Mouse (Mus musculus) left cerebral cortex, adult 2 months (tissue): Measurements from ENCODE around the gene Galntl6. TPM values are rescaled to one million over a fixed set of nuclear protein-coding genes. Genes with fewer than 3 reads are reported as not detected.

Experiments used
- DNase-seq, 2 experiments: peaks; one replicate each; pipeline ENCODE4 v3.0.0; 2021 to 2022; ENCODE audit warnings: low spot score in 2 of 2, mixed read lengths in 1 of 2; ENCODE audit errors: extremely low spot score in 1 of 2
- H3K27ac ChIP-seq: fragments of 200-600 bp; 2 replicates; pipeline ENCODE4 v1.8.1; 2022
- H3K4me3 ChIP-seq: fragments of 200-600 bp; 2 replicates; pipeline ENCODE4 v1.8.1; 2022
- CTCF ChIP-seq: fragments of 200-600 bp; IDR thresholded peaks from 2 replicates; pipeline ENCODE4 v1.8.1; 2022; ENCODE audit warnings: antibody characterized with exemption, mild to moderate bottlenecking, moderate library complexity
- intact Hi-C: fragments of 180-260 bp; cut with DNase I; formaldehyde crosslinking; loops from one replicate; pipeline ENCODE4 v1.15.1; 2025
- total RNA-seq, 2 experiments: library from RNA; stranded (reverse); gene quantifications; 2 replicates each; pipeline ENCODE4 v1.2.3; 2021

Gene Galntl6
- total RNA-seq, 2 experiments from 2014 or later, result 25.7 to 28.0 TPM

DNA sequence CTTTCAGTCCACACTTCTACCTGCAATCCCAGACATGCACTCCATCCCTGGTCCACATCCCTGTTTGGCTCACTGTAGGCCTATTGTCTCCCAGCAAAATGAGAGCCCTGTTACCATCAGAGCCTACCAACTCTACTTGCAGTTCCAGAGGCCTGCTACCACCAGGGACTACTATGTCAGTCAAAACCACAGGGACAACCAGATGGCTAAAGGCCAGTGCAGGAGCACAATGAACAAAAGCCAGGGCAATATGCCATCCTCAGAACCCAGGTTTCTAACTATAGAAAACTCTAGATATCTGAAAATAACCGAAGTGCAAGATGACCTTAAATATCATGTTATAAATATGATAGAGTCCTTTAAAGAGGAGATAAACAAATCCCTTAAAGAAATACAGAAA lies 683.7 kb downstream of the Galntl6 start:
- intact Hi-C loops, result no loop called here
- TF ChIP-seq CTCF, result no peak
- H3K4me3 ChIP-seq, result no peak overlapping the region
- no peak for DNase-seq
- H3K27ac ChIP-seq, result no peak overlapping the region

DNA sequence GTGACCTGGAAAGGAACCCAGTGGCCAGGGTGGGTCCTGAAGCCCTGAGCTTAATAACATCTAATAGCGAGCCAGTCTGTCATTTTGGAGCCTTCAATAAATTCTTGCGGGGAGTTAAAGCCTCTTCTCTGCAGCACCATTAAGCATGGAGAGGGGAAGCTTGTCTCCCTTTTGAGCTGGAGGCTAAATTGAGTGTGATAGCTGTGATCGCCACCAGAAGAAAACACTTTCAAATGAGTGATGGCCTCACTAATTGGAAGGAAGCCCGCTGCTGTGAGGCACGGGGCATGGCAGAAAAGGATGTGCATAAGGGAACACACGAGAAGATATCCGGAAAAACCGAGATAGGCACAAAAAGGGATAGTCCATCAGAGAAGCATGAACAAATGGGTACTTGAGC lies 694.6 kb downstream of the Galntl6 start:
- H3K4me3 ChIP-seq, result no peak overlapping the region
- H3K27ac ChIP-seq, result no peak overlapping the region
- DNase-seq, result no peak
- no peak for TF ChIP-seq CTCF
- intact Hi-C loops, result no loop called here

DNA sequence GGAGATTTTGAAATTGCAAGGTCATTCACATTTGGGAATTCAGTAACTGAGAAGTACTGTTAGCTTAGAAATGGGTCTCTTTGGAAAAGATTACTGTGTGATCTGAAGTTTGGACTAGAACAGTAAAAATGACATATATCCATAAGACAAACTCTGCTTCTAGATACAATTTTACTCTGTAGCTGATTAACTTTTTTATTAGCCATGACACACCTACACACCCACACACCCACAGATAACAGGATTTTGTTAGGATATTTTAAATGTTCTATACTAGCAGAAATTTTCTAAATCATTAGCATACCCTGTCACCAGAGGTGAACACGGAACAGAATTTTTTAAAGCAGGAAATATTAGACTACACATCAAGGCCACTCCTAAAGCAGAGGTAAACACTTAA lies 722.7 kb downstream of the Galntl6 start:
- intact Hi-C loops, result no loop called here
- no peak for TF ChIP-seq CTCF
- Histone ChIP-seq H3K4me3 (no peak overlapping the region), H3K27ac (no peak overlapping the region)
- DNase-seq, result no peak

GRCm38 (mm10) chr8:58146961-58147360 lies 765.5 kb downstream of the Galntl6 start:
- DNase-seq, result peak; percentile 39 to 53
- TF ChIP-seq CTCF, result peak; percentile 74
- Histone ChIP-seq H3K4me3 (no peak overlapping the region), H3K27ac (no peak overlapping the region)
- intact Hi-C loops, result no loop called here

DNA sequence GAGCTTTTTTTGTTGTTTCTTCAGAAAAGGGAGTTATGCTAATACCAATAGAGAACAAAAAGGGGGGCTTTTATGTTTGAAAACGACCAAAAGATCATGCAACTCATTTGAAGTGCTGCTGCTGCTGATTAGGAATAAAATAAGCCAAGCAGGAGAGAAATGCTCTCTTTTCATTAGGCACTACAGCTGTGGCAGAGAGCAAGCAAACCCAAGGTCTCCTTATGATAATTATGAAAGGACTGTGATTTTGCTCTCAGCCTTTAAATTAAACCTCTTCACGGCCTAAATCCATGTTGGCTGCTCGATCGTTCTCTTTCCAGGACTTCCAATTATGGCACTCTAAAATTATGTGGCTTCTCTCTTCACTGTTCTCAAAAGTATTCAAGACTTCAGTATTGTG lies 825.7 kb downstream of the Galntl6 start:
- no peak for DNase-seq
- intact Hi-C loops, result loop anchor here (5.0 kb wide), 1 partner anchor 144 kb away; no protein-coding TSS in a partner anchor
- no peak overlapping the region; the same call in 1 of the 2 replicates for H3K27ac ChIP-seq
- TF ChIP-seq CTCF, result no peak
- H3K4me3 ChIP-seq, result no peak overlapping the region

GRCm38 (mm10) chr8:58084931-58085330 lies 827.5 kb downstream of the Galntl6 start:
- Histone ChIP-seq H3K4me3 (no peak overlapping the region), H3K27ac (no peak overlapping the region)
- intact Hi-C loops, result loop anchor here (5.0 kb wide), 1 partner anchor 143 kb away; no protein-coding TSS in a partner anchor
- TF ChIP-seq CTCF, result no peak
- DNase-seq, result no peak

DNA sequence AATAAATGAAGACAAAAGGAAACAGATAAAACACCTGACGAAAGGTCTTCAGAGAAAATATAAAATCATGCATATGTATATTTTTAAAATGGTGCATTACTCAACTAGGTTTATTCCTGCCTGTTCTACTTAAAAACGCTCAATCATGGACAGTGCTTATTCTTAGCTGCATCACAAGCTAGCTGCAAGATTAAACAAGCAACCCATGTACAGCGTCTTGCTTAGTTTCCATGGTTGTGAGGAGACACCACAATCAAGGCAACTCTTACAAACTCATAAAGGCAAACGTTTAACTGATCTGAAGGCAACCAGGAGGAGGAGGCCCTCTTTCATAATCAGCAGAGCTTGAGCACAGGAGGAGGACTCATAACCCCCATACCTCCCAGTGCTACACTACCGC lies 830.7 kb downstream of the Galntl6 start:
- peak overlapping the region; percentile 59; the same call in 1 of the 2 replicates for H3K27ac ChIP-seq
- no peak for DNase-seq
- TF ChIP-seq CTCF, result no peak
- intact Hi-C loops, result no loop called here
- no peak overlapping the region for H3K4me3 ChIP-seq

- TF ChIP-seq CTCF, result no peak
- DNase-seq, result no peak
- Histone ChIP-seq H3K27ac (no peak overlapping the region), H3K4me3 (no peak overlapping the region)
- intact Hi-C loops, result no loop called here
Measured at GRCm38 (mm10) chr8:58074611-58075010, 837.8 kb downstream of the Galntl6 start.

GRCm38 (mm10) chr8:58073733-58074132 lies 838.7 kb downstream of the Galntl6 start:
- no peak overlapping the region for H3K4me3 ChIP-seq
- TF ChIP-seq CTCF, result no peak
- no peak overlapping the region for H3K27ac ChIP-seq
- DNase-seq, result no peak
- intact Hi-C loops, result no loop called here

DNA sequence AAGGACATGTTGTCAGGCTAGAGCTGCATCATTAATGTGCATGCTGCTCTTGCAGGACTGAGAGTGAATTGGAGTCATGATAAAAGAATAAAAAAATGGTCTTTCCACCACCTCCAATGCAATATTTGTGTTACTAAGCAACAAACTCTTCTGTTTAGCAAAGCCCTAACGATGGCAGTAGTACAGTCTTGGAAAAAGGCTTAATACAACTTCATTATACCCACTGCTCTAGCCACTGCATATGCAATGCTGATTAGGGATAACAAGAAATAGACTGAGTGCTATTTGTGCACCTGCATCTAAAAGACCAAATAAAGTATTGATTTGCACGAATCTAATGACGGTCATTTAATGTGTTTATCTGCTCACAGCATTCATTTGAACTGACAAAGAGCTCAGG lies 880.2 kb downstream of the Galntl6 start:
- intact Hi-C loops, result no loop called here
- TF ChIP-seq CTCF, result no peak
- Histone ChIP-seq H3K27ac (no peak overlapping the region), H3K4me3 (no peak overlapping the region)
- no peak for DNase-seq

- H3K4me3 ChIP-seq, result no peak overlapping the region
- H3K27ac ChIP-seq, result no peak overlapping the region
- intact Hi-C loops, result no loop called here
- TF ChIP-seq CTCF, result no peak
- DNase-seq, result no peak
Measured at GRCm38 (mm10) chr8:58025558-58025957, 886.9 kb downstream of the Galntl6 start.

- intact Hi-C loops, result no loop called here
- Histone ChIP-seq H3K4me3 (no peak overlapping the region), H3K27ac (no peak overlapping the region)
- no peak for DNase-seq
- no peak for TF ChIP-seq CTCF
Measured at GRCm38 (mm10) chr8:58025094-58025493, 887.3 kb downstream of the Galntl6 start.

GRCm38 (mm10) chr8:58023426-58024176 lies 888.8 kb downstream of the Galntl6 start:
- intact Hi-C loops, result no loop called here

More at GRCm38 (mm10) chr8:58023426-58024176, 888.8 kb downstream of the Galntl6 start:
- Histone ChIP-seq H3K4me3 (no peak overlapping the region), H3K27ac (no peak overlapping the region)
- TF ChIP-seq CTCF, result no peak
- no peak for DNase-seq
